Mouse (Mus musculus) lung, postnatal 0 days (tissue): ENCODE results near the gene Rab37. TPM values are rescaled to one million over a fixed set of nuclear protein-coding genes. Genes with fewer than 3 reads are reported as not detected.

Source experiments
- ATAC-seq: fragments of 200-750 bp; cut with Nextera tagmentation; 2 replicates; pipeline ENCODE4 v1.8.0; 2017; ENCODE audit warnings: moderate library complexity
- DNase-seq: peaks from one replicate; pipeline ENCODE4 v3.0.0-alpha.2; 2016; ENCODE audit warnings: low spot score
- H3K27ac ChIP-seq: fragments of 300-500 bp; sonication (generic); 2 replicates; pipeline ENCODE4 v1.5.1; 2014; ENCODE audit warnings: antibody characterized with exemption, mild to moderate bottlenecking, low read length, mixed read lengths
- H3K27me3 ChIP-seq: fragments of 300-500 bp; sonication (generic); replicated peaks from 2 replicates; pipeline ENCODE4 v1.6.1; 2014; ENCODE audit warnings: low read length, mixed read lengths; ENCODE audit not compliant: insufficient read depth
- H3K36me3 ChIP-seq: fragments of 300-500 bp; sonication (generic); 2 replicates; pipeline ENCODE4 v1.6.1; 2014; ENCODE audit warnings: low read length, mixed read lengths; ENCODE audit not compliant: insufficient read depth
- H3K4me1 ChIP-seq: fragments of 300-500 bp; sonication (generic); 2 replicates; pipeline ENCODE4 v1.6.1; 2014; ENCODE audit warnings: antibody characterized with exemption, low read depth, low read length, mixed read lengths; ENCODE audit not compliant: insufficient read depth
- H3K4me2 ChIP-seq: fragments of 300-500 bp; sonication (generic); replicated peaks from 2 replicates; pipeline ENCODE4 v1.6.1; 2014; ENCODE audit warnings: low read depth, mild to moderate bottlenecking, low read length, moderate library complexity, mixed read lengths
- H3K4me3 ChIP-seq: fragments of 300-500 bp; sonication (generic); 2 replicates; pipeline ENCODE4 v1.5.1; 2014; ENCODE audit warnings: low read depth, low read length
- H3K9ac ChIP-seq: fragments of 300-500 bp; sonication (generic); replicated peaks from 2 replicates; pipeline ENCODE4 v1.6.1; 2014; ENCODE audit warnings: low read depth, mild to moderate bottlenecking
- H3K9me3 ChIP-seq: fragments of 300-500 bp; sonication (generic); 2 replicates; pipeline ENCODE4 v1.6.1; 2016; ENCODE audit warnings: low read length, mixed read lengths
- CTCF ChIP-seq: IDR thresholded peaks from 2 replicates; pipeline ENCODE4 v1.5.1; 2016; ENCODE audit warnings: antibody characterized with exemption, mild to moderate bottlenecking
- EP300 ChIP-seq: IDR thresholded peaks from 2 replicates; pipeline ENCODE4 v1.6.1; 2016; ENCODE audit warnings: antibody characterized with exemption, mild to moderate bottlenecking, control low read depth
- WGBS: fragments of 180-500 bp; shearing (Covaris S2); extraction: QIAGEN DNeasy Blood & Tissue Kit; methylation state at CpG from one replicate; pipeline ENCODE4 v1.1.7; 2014; 5-methylcytosine and 5-hydroxymethylcytosine counted together
- polyA plus RNA-seq: library from polyadenylated mRNA; unstranded; fragments of >200 nt; fragmentation: Nextera tagmentation; extraction: Ambion mirVana; gene quantifications from 2 replicates; pipeline ENCODE4 v1.2.1, GENCODE M21; 2015

The Rab37 gene
- polyA plus RNA-seq, 1 experiment from 2014 or later, result 0.85 TPM

DNA sequence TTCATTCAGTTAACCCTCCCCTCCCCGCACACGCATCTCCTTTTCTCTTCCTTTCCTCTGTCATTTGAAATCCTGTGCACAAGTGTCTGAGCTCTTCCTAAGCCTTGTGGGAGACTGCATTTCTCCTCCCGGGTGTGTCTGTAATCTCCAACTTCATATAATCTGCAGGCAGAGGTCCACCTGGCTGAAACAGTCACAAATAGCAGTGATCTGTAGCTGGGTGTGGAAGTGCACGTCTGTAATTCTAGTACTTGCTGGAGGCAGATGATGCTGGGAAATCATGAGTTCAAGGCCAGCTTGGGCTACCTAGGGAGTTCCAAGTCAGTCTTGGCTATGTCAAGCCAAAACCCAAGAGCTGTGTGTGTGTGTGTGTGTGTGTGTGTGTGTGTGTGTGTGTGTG lies 909 bp downstream of the Rab37 start:
- 9% methylated on average over 4 of the region's 4 CpGs for WGBS
- TF ChIP-seq EP300 (no peak), CTCF (no peak)
- Histone ChIP-seq H3K4me1 (no peaks in the 10 kb centered on the region), H3K4me3 (no peak overlapping the region), H3K9me3 (0 out of 2 replicates have a peak, but pooled peaks cover 4% of the 10 kb centered on the region), H3K4me2 (no peak overlapping the region), H3K36me3 (no peaks in the 10 kb centered on the region), H3K9ac (no peak overlapping the region), H3K27ac (no peak overlapping the region), H3K27me3 (peaks cover 14% of the 10 kb centered on the region; the same call in 1 of the 2 replicates)
- DNase-seq (no peak), ATAC-seq (no peak)

GRCm38 (mm10) chr11:115098203-115098932 lies 7.1 kb downstream of the Rab37 start:
- Histone ChIP-seq H3K27ac (no peak overlapping the region), H3K36me3 (no peaks in the 10 kb centered on the region), H3K4me1 (no peaks in the 10 kb centered on the region), H3K9ac (no peak overlapping the region), H3K27me3 (no peaks in the 10 kb centered on the region), H3K4me2 (no peak overlapping the region), H3K9me3 (0 out of 2 replicates have a peak, but pooled peaks cover 2% of the 10 kb centered on the region), H3K4me3 (no peak overlapping the region)
- 35% methylated on average over 10 of the region's 10 CpGs for WGBS
- no peak for DNase-seq
- no peak for TF ChIP-seq CTCF
- no peak for TF ChIP-seq EP300
- ATAC-seq, result no peak

GRCm38 (mm10) chr11:115099241-115099840 lies 8.1 kb downstream of the Rab37 start:
- TF ChIP-seq EP300 (no peak), CTCF (no peak)
- 26% methylated on average over 16 of the region's 16 CpGs for WGBS

GRCm38 (mm10) chr11:115100032-115100621 lies 8.9 kb downstream of the Rab37 start:
- 72% methylated on average over 5 of the region's 5 CpGs for WGBS
- H3K4me2 ChIP-seq, result no peak overlapping the region
- no peaks in the 10 kb centered on the region for H3K9me3 ChIP-seq
- ATAC-seq (no peak), DNase-seq (no peak)
- H3K36me3 ChIP-seq, result no peaks in the 10 kb centered on the region
- H3K4me1 ChIP-seq, result no peaks in the 10 kb centered on the region
- no peak for TF ChIP-seq CTCF
- no peak for TF ChIP-seq EP300
- H3K9ac ChIP-seq, result no peak overlapping the region
- H3K27me3 ChIP-seq, result no peaks in the 10 kb centered on the region
- no peak overlapping the region for H3K4me3 ChIP-seq
- H3K27ac ChIP-seq, result no peak overlapping the region

More at GRCm38 (mm10) chr11:115099241-115099840, 8.1 kb downstream of the Rab37 start:
- no peaks in the 10 kb centered on the region for H3K4me1 ChIP-seq
- no peak overlapping the region for H3K4me3 ChIP-seq
- H3K9ac ChIP-seq, result no peak overlapping the region
- no peaks in the 10 kb centered on the region for H3K9me3 ChIP-seq
- H3K4me2 ChIP-seq, result no peak overlapping the region
- no peak overlapping the region for H3K27ac ChIP-seq
- ATAC-seq, result no peak
- H3K36me3 ChIP-seq, result no peaks in the 10 kb centered on the region
- DNase-seq, result no peak
- H3K27me3 ChIP-seq, result no peaks in the 10 kb centered on the region

DNA sequence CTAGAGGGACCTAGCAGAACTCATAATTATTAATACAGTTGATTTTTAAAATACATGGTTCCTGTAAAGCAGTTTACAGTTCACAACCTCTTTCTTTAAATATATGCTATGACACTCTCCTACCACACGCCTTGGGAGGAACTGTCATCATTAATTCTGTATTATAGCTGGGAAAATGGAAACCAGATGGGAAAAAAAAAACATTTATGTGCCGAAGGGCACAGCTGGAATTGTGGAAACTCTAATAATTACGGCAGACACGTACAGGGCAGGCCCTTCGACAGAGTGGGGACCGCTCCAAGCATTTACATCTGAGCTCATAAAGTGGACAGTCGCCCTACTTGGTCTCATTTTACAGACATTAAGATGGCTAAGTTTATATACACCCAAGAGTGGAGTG lies 9.5 kb downstream of the Rab37 start:
- H3K9me3 ChIP-seq, result no peaks in the 10 kb centered on the region
- no peak for ATAC-seq
- no peaks in the 10 kb centered on the region for H3K4me1 ChIP-seq
- H3K4me3 ChIP-seq, result no peak overlapping the region
- H3K36me3 ChIP-seq, result no peaks in the 10 kb centered on the region
- 62% methylated on average over 7 of the region's 7 CpGs for WGBS
- no peak for TF ChIP-seq CTCF
- TF ChIP-seq EP300, result no peak
- no peak overlapping the region for H3K4me2 ChIP-seq
- no peak overlapping the region for H3K27ac ChIP-seq
- no peaks in the 10 kb centered on the region for H3K27me3 ChIP-seq
- H3K9ac ChIP-seq, result no peak overlapping the region
- no peak for DNase-seq

GRCm38 (mm10) chr11:115101615-115102051 lies 10.4 kb downstream of the Rab37 start:
- Histone ChIP-seq H3K27ac (no peak overlapping the region), H3K36me3 (no peaks in the 10 kb centered on the region), H3K9me3 (no peaks in the 10 kb centered on the region), H3K9ac (no peak overlapping the region), H3K4me2 (no peak overlapping the region), H3K27me3 (no peaks in the 10 kb centered on the region), H3K4me1 (no peaks in the 10 kb centered on the region), H3K4me3 (no peak overlapping the region)
- TF ChIP-seq CTCF (no peak), EP300 (no peak)
- WGBS, result 33% methylated on average over 6 of the region's 6 CpGs
- ATAC-seq (no peak), DNase-seq (no peak)
